23 mouse cellular contexts compared by ENCODE assay signal in genomic region chr8:127361796-127362195, GRCm38 (mm10).
DNase-seq lines count a peak whose midpoint lies in the region; ATAC-seq and TF ChIP-seq lines count a peak whose summit lies in the region.
"Had no signal": no experiment of that assay in that cellular context is flagged by ENCODE, and none has a peak within 500 bp of the region (broad histone marks: within the 10 kb centered on the region; RNA-seq: fewer than 3 reads in every experiment).

No protein-coding gene starts in this region.

- DNase-seq in forebrain, postnatal 0 days, result no peak
- DNase-seq in left cerebral cortex, postnatal 14 days (ENCODE audit: low spot score in 2 of 2), result peak; percentile 4 to 8
- DNase-seq in left cerebral cortex, adult 2 months (ENCODE audit: extremely low spot score in 1 of 2, low spot score in 2 of 2), result no peak
- peak; percentile 66 for DNase-seq in Muller cell, postnatal 12 days (ENCODE audit: inconsistent ontology term)
- DNase-seq in telencephalon, adult 2 months (ENCODE audit: low read depth, low spot score), result peak; percentile 11
- DNase-seq in cerebellum, adult 8-10 months, result no peak
- DNase-seq: adrenal gland, adult 2 months; adrenal gland, postnatal 14 days; adrenal gland, postnatal 36 days; B cell, adult 2 months; cerebellum, adult 11 months; cerebellum, adult 18-20 months; cerebellum, adult 9-10 months; cerebellum, postnatal 10 days; cerebellum, postnatal 25 days had no signal

- 0 out of 2 replicates have a peak, but pooled peaks cover 4% of the 10 kb centered on the region for H3K4me1 ChIP-seq in forebrain, postnatal 0 days (ENCODE audit: insufficient read depth)
- H3K4me1 ChIP-seq in forebrain, embryonic 15.5 days, result no peaks in the 10 kb centered on the region
- H3K4me1 ChIP-seq: embryonic facial prominence, embryonic 10.5 days; embryonic facial prominence, embryonic 12.5 days; forebrain, embryonic 13.5 days had no signal

- TF ChIP-seq CTCF in forebrain, postnatal 0 days (IDR thresholded peaks at IDR 0.05; ENCODE audit: low read depth), result no peak
- no peak for TF ChIP-seq CTCF in left cerebral cortex, adult 2 months (IDR thresholded peaks at IDR 0.05)

- H3K4me2 ChIP-seq in forebrain, postnatal 0 days (ENCODE audit: low read depth), result no peak overlapping the region
- no peak overlapping the region for H3K4me2 ChIP-seq in forebrain, embryonic 15.5 days (replicated peaks)
- H3K4me2 ChIP-seq: embryonic facial prominence, embryonic 12.5 days; forebrain, embryonic 13.5 days had no signal

- no peak for ATAC-seq in forebrain, postnatal 0 days
- ATAC-seq in forebrain, embryonic 15.5 days (replicated peaks), result no peak
- ATAC-seq: CD4-positive, CD25-positive, alpha-beta regulatory T cell, adult 4 months; forebrain, embryonic 13.5 days; forebrain, embryonic 16.5 days had no signal

- intact Hi-C loops in left cerebral cortex, postnatal 14 days (cut with DNase I), result no loop called here
- intact Hi-C loops in left cerebral cortex, adult 2 months (cut with DNase I), result no loop called here

- H3K36me3 ChIP-seq in forebrain, postnatal 0 days (ENCODE audit: insufficient read depth), result no peaks in the 10 kb centered on the region
- H3K36me3 ChIP-seq in forebrain, embryonic 15.5 days, result no peaks in the 10 kb centered on the region
- H3K36me3 ChIP-seq: G1E had no signal

- H3K4me3 ChIP-seq in forebrain, postnatal 0 days (ENCODE audit: low read depth, low read length), result no peak overlapping the region
- H3K4me3 ChIP-seq in forebrain, embryonic 15.5 days, result no peak overlapping the region
- no peak overlapping the region for H3K4me3 ChIP-seq in left cerebral cortex, adult 2 months
- H3K4me3 ChIP-seq: embryonic facial prominence, embryonic 10.5 days; embryonic facial prominence, embryonic 12.5 days; forebrain, embryonic 13.5 days had no signal

- H3K9ac ChIP-seq in forebrain, postnatal 0 days, result no peak overlapping the region
- no peak overlapping the region for H3K9ac ChIP-seq in forebrain, embryonic 15.5 days (replicated peaks)
- H3K9ac ChIP-seq: embryonic facial prominence, embryonic 12.5 days; forebrain, embryonic 13.5 days had no signal

- H3K9me3 ChIP-seq in forebrain, postnatal 0 days (ENCODE audit: low read length), result no peaks in the 10 kb centered on the region
- no peaks in the 10 kb centered on the region for H3K9me3 ChIP-seq in forebrain, embryonic 15.5 days
- H3K9me3 ChIP-seq: embryonic facial prominence, embryonic 10.5 days; embryonic facial prominence, embryonic 12.5 days; forebrain, embryonic 13.5 days had no signal

- 0 out of 2 replicates have a peak overlapping the region, but pooled peaks have one; percentile 24 for H3K27ac ChIP-seq in forebrain, postnatal 0 days (ENCODE audit: low read depth, low read length)
- no peak overlapping the region for H3K27ac ChIP-seq in forebrain, embryonic 15.5 days (replicated peaks)
- no peak overlapping the region for H3K27ac ChIP-seq in left cerebral cortex, adult 2 months
- H3K27ac ChIP-seq: embryonic facial prominence, embryonic 10.5 days; embryonic facial prominence, embryonic 12.5 days; forebrain, embryonic 13.5 days had no signal

- no peaks in the 10 kb centered on the region for H3K27me3 ChIP-seq in forebrain, postnatal 0 days (ENCODE audit: insufficient read depth, low read length)
- no peaks in the 10 kb centered on the region for H3K27me3 ChIP-seq in forebrain, embryonic 15.5 days
- H3K27me3 ChIP-seq: CH12.LX; embryonic facial prominence, embryonic 12.5 days; forebrain, embryonic 13.5 days had no signal

Comparison
In these comparisons a context has a peak if more than half of its experiments do, and no peak if none do; other contexts are left out.
1. DNase-seq: peak in left cerebral cortex, postnatal 14 days (2 of 2), Muller cell, postnatal 12 days (single experiment) and telencephalon, adult 2 months (single experiment); none in forebrain, postnatal 0 days (single experiment), left cerebral cortex, adult 2 months (0 of 2) and cerebellum, adult 8-10 months (single experiment).